Mouse (Mus musculus) adrenal gland, postnatal 10 days (tissue): ENCODE results near the gene BC048403. TPM values are rescaled to one million over a fixed set of nuclear protein-coding genes. Genes with fewer than 3 reads are reported as not detected.

Experiments used
- DNase-seq: peaks from one replicate; pipeline ENCODE4 v3.0.0; 2021; ENCODE audit warnings: mixed read lengths
- long read RNA-seq, 2 experiments: library from polyadenylated mRNA; stranded (forward); transcript quantifications; one replicate each; pipeline ENCODE4 v2.0.0; 2021
- total RNA-seq, 2 experiments: library from RNA; stranded (reverse); gene quantifications; 2 replicates each; pipeline ENCODE4 v1.2.3; 2021

The BC048403 gene
- 1 to 10 TPM; 7.0 to 7.6 TPM for total RNA-seq
- long read RNA-seq, experiment 1, partial matches to known transcripts, result 1 of 4 reads
- long read RNA-seq, experiment 1, other reads (novel, unspliced or antisense), result 2 of 4 reads
- long read RNA-seq, experiment 2, partial matches to known transcripts, result 0 of 4 reads
- long read RNA-seq, experiment 2, other reads (novel, unspliced or antisense), result 2 of 4 reads

DNA sequence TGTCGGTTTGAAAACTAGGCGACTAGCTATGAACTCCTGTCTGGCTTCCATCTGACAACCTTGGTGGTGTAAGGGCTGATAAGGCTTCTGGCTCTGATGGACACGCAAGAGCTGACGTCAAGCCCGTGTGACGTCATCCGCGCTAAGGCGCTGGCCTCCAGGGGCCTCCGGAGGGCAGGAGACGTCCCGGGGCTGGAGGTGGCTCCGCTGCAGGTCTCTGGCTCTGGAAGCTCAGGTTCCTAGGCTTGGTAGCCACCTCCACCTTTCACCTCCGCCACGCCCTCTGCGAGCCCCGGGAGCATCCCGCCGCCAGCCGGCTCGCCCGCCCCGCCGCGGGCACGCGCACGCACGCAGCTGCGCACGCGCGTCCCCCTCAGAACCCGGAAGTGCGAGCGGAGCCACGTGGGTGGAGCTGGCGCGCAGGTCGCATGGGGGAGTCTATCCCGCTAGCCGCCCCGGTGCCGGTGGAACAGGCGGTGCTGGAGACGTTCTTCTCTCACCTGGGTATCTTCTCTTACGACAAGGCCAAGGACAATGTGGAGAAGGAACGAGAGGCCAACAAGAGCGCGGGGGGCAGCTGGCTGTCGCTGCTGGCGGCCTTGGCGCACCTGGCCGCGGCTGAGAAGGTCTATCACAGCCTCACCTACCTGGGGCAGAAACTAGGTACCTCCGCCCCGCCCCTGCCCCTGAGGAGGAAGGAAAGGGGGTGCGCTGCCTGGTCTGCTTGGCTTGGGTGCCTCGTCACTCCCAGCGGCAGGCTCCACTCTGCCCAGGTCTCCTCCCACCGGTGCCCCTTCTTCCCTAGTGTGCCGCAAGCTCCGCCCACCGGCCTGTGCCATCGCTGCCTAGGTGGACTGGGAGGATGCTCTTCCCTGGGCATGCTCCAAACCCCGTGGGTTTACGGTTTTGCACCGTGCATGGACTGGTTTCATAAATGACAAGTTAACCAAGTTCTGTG lies at the start of gene BC048403:
TSS of gene BC048403 (plus strand) at position 390 of the 958 bp plus-strand sequence.
- peak; percentile 93 for DNase-seq

DNA sequence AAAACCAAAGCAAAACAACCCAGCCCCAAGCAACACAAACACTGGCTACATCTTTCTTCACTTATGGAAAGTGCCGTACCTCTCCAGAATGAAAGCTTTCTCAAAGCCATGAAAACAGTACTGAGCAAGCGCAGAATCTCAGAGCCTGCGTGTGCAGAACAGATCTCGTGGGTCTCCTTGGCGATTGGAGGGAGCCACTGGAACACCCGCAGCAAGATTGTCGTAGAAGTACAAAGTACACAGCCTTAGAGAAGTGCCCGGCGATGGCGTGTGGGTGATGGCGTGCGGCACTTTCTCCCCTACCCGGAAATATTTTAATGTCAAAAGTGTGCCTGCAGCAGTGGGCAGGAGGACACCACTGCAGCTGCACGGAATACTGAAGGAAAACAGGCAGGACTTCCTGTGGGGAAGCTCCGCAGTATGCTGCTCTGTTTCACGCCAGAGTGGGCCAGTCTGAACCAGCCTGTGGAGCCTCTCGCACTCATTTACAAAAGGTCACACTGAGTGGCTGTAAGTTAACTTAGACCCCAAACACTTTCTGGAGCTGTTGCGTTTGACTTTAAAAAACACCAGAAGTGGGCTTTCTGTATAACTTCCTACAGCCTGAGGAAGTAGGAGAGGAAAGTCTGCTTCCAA lies 46.7 kb upstream of the BC048403 start:
- DNase-seq, result no peak

DNA sequence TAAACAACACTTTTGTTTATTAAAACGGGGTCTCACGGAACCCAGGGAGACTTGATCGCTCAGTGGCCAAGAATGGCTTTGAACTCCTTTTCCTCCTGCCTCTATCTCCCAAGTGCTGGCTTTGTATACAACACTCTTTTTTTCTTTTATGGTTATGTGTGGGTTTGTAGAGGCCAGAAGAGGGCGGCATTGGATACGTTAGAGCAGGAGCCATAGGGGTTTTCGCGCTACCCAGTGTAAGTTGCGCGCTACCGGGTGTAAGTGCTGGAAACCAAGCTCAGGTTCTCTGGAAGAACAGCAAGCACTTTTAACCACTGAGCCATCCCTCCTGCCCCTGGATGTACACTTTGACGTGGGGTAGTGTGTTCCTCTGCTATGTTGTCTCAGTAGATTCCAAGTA lies 45.2 kb upstream of the BC048403 start:
- DNase-seq, result no peak

DNA sequence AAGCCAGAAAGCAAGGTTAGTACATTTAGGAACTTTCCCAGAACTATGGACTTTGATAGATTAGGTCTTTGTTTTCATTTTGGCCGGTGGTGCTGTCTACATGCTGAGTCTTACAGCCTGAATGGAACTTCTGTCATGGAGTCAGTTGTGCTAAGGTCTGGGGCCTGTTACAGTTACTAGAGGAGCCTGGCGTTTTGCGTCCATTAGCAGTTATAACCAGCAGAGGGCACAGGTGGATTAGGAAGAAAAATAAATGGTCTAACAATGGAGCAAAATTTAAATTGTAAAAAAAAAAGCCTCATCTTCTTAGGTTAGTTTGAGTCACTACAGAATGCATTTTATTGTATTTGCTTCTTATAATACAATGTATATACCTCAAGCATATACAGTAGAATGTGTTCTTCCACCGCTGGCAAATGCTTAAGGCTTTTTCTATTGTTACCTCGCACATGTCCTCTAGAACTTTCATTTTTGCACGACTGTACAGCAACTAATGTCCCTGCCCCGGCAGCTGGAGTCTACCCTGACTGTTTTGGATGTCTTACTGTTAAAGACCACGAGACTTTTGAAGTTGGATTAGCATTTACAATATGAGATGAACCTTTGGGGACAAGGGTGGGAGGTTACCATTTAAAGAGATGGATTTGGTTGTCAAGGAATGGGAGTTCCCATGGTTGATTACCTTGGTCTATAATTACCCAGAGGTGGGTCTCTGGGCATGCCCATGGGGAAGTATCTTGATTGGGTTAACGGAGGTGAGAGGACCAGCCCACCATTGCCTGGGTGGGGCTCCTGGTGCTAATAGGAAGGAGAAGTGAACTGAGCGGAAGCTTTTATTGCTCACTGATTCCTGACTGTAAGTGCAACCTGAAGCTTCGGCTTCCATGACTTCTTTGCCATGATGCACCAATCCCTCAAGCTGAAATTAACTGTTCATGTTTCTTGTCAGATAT lies 38.2 kb upstream of the BC048403 start:
- peak; percentile 66 for DNase-seq

DNA sequence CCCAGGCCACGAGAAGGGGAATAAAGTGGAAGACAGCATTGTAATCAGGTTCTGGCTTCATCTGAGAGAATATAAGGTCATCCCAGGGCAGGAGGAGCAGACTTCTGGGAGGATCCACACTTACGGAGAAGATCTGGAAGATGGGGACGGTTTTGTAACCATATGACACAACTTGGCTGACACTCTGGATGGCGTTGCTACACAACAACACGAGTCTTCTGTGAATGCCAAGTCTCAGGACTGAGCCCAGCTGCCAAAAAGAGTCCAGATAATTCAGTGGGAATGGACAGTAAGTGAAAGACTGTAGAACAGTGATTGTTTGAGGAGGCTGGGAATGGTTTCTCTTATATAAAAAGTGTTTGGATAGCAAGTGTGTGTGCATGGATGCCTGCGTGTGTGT lies 36.1 kb upstream of the BC048403 start:
- DNase-seq, result peak; percentile 30

DNA sequence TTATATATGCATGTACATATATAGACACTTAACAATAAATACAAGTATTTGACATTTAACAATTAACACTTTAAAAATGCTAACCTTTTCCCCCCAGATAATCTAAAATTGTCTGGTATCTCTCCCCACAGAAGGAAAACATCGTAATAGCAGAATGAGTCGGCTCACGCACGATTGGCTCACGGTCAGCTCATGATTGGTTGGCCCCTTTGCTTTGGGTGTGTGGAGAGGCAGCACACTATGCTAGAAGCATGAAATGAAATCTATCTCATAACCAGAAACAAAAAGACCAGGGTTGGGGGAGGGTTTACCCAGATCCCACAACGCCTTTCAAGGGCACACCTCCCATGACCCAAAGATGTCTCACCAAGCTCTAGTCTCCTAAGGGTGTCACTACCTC lies 34.9 kb upstream of the BC048403 start:
- DNase-seq, result no peak

DNA sequence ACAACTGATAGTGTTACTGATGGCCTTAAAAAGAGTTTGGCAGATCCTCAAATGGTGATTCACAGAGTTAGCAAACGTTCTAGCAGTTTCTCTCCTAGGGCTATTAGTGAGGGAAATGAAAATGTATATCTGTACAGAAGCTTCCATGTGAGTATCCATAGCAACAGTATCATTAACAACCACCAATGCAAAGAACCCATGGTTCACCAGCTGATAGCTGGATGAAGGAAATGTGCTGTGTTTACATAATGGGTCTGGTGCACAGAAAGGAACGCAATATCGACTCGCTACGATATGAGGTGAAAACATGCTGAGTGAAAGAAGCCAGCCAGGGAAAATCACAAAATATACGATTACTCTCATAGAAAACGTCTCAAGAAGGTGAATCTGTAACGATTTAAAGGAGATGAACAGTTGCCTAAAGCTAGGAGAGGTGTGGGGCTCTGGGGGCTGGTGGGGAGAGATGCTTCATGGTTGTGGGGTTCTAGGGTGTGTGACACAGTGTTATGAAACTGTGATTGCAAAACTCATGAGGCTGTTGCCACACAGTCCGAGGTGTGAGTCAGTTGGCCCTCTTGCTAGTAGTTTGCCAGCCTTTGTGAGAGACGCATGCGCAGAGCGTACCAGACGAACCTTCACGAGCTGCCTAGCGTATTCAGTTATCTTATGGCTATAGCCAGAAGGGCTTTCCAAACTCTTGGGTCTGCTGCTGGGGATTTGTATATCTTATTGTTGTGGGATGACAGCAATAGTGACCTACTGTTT lies 34.2 kb upstream of the BC048403 start:
- DNase-seq, result peak; percentile 30

DNA sequence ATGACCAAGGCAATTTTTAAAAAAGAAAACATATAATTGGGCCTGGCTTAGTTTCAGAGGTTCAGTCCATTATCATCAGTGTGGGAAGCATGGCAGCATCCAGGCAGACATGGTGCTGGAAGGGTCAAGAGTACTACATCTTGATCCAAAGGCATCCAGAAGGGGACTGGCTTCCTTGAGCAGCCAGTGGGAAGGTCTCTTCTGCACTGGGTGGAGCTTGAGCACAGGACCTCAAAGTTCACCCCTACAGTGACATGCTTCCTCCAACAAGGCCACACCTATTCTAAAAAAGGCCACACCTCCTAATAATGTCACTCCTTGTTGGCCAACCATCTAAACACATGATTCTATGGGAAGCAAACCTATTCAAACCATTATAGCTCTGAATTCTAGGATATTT lies 22.9 kb upstream of the BC048403 start:
- DNase-seq, result no peak

DNA sequence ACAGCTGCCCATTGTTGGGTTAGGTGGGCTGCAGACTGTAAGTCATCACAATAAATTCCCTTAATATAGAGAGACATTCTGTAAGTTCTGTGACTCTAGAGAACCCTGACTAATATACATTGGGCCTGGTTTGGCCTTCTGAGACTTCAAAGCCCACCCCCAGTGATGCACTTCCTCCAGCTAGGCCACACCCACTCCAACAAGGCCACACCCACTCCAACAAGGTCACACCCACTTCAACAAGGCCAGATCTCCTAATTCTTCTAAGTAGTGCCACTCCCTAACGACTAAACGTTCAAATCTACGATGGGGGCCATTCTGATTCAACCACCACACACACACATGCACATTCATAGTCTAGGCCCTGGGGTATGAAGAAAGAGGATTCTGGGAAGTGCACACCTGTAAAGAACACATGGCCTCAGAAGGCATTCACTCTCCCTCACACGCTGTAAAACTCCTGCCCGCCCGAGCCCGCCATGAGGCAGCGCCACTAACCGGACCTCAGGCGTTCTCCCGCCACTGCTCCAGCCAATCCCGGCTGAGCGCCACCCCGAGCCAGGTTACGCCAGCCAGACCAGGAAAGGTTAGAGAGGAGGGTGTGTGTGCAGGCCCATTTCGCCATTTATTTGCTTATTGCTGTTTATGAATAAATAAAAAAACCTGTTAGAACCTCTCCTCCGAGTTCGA lies 20.7 kb upstream of the BC048403 start:
- DNase-seq, result no peak

DNA sequence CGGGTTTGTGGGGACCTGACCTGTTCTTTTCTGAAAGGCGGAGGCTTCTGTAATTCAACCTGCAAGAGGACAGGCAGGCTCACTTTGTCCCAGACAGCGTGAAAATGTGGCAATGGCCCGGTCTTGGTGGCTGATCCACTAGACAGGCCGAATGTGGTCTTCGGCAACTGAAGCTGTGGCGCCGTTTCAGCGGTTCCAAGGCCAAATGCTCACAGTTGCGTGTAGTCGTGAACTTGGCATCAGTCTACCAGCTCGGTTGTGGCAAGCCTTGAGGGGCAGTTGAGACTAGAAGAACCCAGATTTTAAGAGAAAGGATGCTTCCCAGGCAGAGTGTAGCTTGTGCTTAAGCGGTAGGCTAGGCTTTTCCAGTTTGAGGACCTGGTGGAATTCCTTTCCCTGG lies 19.0 kb upstream of the BC048403 start:
- no peak for DNase-seq

DNA sequence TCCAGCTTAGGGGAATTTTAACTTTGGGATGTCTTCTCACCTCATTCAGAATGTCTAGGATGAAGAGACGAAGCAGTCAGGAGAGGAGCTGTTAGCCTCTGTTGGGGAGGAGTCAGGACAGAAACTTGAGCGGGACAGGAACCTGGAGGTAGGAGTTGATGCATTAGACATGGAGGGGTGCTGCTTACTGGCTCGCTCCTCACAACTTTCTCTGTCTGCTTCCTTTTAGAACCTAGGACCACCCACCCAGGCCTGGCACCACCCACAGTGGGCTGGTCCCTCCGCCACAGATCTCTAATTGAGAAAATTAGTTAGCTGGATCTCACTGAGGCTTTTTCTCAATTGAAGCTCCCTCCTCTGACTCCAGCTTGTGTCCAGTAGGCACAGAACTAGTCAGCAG lies 13.2 kb upstream of the BC048403 start:
- DNase-seq, result no peak

DNA sequence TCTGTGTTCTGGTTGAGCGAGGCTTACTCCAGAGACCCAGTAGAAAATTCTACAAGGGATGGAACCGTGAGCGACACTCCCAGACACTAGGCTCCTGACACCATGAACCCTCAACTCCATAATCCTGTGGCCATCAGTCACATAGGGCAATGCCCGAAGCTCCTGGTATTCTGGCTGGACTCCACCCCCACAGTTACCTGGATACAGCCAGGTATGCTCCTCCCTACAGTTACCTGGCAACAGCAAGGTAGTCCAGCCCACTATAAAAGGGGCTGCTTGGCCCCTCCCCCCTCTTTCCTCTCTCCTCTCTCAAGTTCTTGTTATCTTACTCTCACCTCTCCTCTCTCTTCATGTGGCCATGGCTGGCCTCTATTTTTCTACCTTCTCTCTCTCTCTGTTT lies 12.6 kb upstream of the BC048403 start:
- DNase-seq, result no peak

DNA sequence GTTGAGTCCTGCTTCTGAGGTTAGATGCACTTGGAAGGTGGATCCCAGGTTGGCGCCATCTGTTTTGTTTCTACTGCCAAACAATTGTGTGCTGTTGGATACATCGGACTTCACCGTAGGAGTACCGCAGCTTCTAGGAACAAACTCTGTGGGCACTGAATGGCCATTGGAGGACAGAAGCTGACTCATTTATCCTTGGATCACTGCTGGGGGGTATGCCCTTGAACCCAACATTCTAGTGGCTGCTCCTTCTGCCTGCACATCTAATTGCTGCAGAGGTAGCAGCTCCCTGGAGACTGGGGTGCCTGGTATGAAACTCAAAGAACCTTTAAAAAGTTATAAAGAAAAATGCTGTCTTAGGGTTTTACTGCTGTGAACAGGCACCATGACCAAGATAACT lies 11.5 kb upstream of the BC048403 start:
- no peak for DNase-seq

DNA sequence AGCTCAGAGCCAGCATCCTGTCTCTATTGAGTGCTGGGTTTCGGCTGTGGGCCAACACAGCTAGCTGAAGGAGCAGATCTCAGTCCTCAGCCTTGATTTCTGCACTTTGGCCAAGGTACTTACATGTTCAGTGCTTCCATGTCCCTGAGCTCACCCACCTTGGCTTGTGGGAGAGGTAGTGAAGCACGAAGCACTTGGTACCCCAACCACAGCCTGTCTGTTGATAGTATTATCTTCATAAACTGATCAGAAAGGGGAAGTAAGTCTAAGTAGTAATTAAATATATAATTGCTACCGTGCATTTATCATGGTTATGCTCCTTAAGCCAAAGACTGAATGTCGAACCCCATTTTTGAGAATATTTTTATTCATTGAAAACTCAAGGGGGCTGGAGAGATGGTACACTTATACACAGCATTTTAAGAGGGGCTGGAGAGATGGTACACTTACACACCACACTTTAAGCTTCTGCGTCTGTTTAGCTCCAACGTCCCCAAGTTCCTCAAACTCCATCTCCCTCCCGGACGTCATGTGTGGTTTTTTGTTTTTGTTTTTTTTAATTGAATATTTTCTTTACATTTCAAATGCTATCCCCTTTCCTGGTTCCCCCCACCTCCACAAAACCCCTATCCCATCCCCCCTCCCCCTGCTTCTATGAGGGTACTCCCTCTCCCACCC lies 8.6 kb upstream of the BC048403 start:
- no peak for DNase-seq

DNA sequence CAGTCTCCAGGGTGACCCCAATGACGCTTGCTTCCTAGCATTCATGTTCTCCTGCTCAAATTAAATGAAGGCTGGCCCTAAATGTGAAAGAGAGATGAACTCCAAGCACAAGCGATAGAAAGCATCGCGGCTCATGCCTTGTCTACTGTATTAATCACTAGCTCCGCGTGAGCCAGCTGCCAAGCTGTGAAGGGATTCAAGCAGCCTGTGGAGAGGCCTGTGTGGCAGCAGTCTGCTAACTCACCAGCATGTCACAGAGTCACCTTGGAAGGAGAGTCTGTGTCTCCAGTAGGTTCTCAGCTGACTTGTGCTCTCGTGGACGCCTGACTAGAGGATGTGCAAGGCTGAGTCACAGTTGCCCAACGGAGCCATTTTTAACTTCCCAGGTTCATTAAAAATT lies 7.2 kb upstream of the BC048403 start:
- no peak for DNase-seq

DNA sequence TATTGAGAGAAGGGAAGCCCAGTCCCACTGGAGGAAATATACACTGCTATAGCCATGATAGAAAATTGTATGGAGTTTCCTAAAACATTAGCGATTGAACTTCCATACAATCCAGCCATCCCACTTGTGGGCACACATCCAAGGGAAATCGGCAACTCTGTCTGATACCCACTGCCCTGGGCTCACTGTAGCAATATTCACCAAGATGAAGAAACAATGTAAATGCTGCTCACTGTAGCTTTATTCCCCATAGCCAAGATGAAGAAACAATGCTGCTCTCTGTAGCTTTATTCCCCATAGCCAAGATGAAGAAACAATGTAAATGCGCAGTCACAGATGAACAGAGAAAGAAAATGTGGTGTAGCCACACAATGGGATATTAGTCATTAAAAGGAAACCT lies 2.5 kb upstream of the BC048403 start:
- DNase-seq, result no peak

DNA sequence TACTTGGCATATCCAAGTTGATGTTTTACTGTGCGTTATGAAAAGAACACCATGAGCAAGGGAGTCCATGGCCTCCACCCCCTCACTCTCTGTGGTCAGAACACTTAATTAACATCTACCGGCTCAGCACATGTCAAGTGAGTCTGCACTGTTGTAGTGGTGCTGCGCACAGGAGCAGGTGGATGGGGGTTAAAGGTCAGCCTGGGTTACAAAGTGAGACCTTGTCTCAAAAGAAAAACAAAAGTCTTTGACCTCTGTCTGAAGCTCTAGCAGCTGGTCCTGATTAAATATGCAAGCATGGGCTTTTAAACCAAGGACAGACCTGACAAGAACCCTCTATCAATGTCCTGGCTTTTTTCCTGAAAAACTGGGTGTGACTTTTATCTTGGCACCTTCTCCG lies 2.6 kb downstream of the BC048403 start:
- no peak for DNase-seq

DNA sequence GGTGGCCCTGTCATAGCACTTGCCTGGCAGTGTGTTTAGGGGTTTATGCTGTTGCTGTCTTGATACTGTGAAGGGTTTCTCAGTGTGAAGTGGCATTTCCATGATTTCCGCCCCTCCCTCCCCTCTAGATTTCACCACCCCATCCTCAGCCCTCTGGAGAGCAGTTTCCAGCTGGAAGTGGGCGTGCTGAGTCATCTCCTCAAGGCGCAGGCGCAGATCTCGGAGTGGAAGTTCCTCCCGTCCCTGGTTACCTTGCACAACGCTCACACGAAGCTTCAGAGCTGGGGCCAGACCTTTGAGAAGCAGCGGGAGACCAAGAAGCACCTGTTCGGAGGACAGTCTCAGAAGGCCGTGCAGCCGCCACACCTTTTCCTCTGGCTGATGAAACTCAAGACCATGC lies 10.4 kb downstream of the BC048403 start:
- peak; percentile 17 for DNase-seq

DNA sequence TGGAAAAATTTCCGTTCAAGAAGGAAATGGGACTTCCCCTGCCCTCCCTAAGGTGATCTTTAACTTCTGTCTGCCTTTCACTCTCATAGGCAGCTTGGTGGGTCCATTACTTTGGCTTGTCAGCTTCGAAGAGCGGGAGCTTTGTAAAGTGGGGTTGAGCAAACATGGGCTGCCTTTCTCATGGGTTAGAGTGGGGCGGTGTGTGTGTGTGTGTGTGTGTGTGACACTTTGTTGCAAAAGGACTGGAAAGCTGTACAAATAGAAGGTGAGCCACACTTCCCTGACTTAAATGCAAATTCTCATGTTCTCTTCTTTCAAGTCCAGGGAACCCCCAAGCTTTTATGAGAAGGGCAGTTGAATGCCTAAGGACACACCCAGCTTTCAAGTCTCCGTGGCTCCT lies 14.5 kb downstream of the BC048403 start:
- no peak for DNase-seq

DNA sequence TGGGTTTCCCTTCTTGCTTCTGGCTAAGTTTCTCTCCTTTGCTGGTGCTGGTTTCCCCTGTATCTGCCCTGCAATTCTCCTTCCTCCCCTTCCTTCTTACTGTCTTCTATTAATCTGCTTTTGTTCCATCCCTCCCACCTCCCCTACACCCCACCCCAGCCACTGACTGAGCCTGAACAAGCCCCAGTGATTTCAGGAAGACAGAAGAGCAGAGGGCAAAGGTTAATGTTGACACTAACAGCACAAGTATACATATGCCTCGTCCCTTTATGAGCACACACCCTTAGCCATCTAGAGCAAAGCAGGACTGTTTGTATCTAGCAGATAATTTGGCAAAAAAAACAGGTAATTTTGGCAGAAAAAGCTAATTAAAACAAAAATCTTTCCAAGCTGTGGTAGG lies 16.1 kb downstream of the BC048403 start:
- no peak for DNase-seq
